Mouse (Mus musculus) hematopoietic stem cell, adult 5-6 weeks (primary cell): Measurements from ENCODE around the gene Scn3b. TPM values are rescaled to one million over a fixed set of nuclear protein-coding genes. Genes with fewer than 3 reads are reported as not detected.

Source experiments
- ATAC-seq, 2 experiments: fragments of 125-278 bp in 1 of 2; replicated peaks in 1 of 2; 2 replicates each; pipeline ENCODE4 v1.8.0; 2016 to 2017; ENCODE audit warnings: inconsistent platforms in 2 of 2, mild to moderate bottlenecking in 2 of 2, moderate number of reproducible peaks in 2 of 2, low read depth in 1 of 2, moderate TSS enrichment in 1 of 2; ENCODE audit not compliant: low FRiP score in 2 of 2, poor library complexity in 2 of 2, severe bottlenecking in 2 of 2, insufficient read depth in 1 of 2, low TSS enrichment in 1 of 2
- total RNA-seq: library from RNA; stranded (forward); fragments of 172-1452, 232-1000 nt; gene quantifications from 2 replicates; pipeline ENCODE4 v1.2.3, GENCODE M21; 2017

The Scn3b gene
- 1.5 and 2.9 TPM in 2 replicates for total RNA-seq

- peak; percentile 44 to 66 for ATAC-seq
These were observed at the start of gene Scn3b for GRCm38 (mm10) chr9:40269103-40269861. Scn3b (plus strand) TSS chr9:40269217.

- no peak for ATAC-seq
These were observed 44.7 kb upstream of the Scn3b start for GRCm38 (mm10) chr9:40224289-40224688.

GRCm38 (mm10) chr9:40227874-40228789 lies 40.9 kb upstream of the Scn3b start:
- peak; percentile 81 to 82; a peak in 3 of 4 replicates for ATAC-seq

- peak; percentile 66 to 75 for ATAC-seq
These were observed 40.1 kb upstream of the Scn3b start for GRCm38 (mm10) chr9:40228804-40229331.

- no peak for ATAC-seq
These were observed 39.5 kb upstream of the Scn3b start for GRCm38 (mm10) chr9:40229479-40229878.

GRCm38 (mm10) chr9:40231019-40231418 lies 38.0 kb upstream of the Scn3b start:
- no peak for ATAC-seq

- ATAC-seq: no peak
These were observed 34.6 kb upstream of the Scn3b start for GRCm38 (mm10) chr9:40234233-40235072.

- no peak for ATAC-seq
These were observed 33.8 kb upstream of the Scn3b start for GRCm38 (mm10) chr9:40235220-40235619.

GRCm38 (mm10) chr9:40239749-40240148 lies 29.3 kb upstream of the Scn3b start:
- ATAC-seq: no peak

GRCm38 (mm10) chr9:40240311-40240710 lies 28.7 kb upstream of the Scn3b start:
- ATAC-seq: no peak

GRCm38 (mm10) chr9:40241223-40241801 lies 27.7 kb upstream of the Scn3b start:
- ATAC-seq: peak; percentile 78 to 83

GRCm38 (mm10) chr9:40241951-40242888 lies 26.8 kb upstream of the Scn3b start:
- peak in 1 of 2 experiments; percentile 28; a peak in 1 of 4 replicates for ATAC-seq

- ATAC-seq: no peak
These were observed 23.6 kb upstream of the Scn3b start for GRCm38 (mm10) chr9:40245466-40245865.

GRCm38 (mm10) chr9:40245974-40246665 lies 22.9 kb upstream of the Scn3b start:
- ATAC-seq: no peak

GRCm38 (mm10) chr9:40246702-40247101 lies 22.3 kb upstream of the Scn3b start:
- no peak for ATAC-seq
